Mouse (Mus musculus) cerebellum, postnatal 25 days (tissue): Measurements from ENCODE around the gene Kcnd3.

Experiments
- DNase-seq, 2 experiments: peaks; one replicate each; pipeline ENCODE4 v3.0.0; 2021; ENCODE audit warnings: mixed read lengths in 2 of 2

Kcnd3 gene

GRCm38 (mm10) chr3:105529700-105530099 lies 77.6 kb downstream of the Kcnd3 start:
- DNase-seq = no peak

- peak; percentile 61 to 70 for DNase-seq
Observed at GRCm38 (mm10) chr3:105530363-105531130, 78.4 kb downstream of the Kcnd3 start.

DNA sequence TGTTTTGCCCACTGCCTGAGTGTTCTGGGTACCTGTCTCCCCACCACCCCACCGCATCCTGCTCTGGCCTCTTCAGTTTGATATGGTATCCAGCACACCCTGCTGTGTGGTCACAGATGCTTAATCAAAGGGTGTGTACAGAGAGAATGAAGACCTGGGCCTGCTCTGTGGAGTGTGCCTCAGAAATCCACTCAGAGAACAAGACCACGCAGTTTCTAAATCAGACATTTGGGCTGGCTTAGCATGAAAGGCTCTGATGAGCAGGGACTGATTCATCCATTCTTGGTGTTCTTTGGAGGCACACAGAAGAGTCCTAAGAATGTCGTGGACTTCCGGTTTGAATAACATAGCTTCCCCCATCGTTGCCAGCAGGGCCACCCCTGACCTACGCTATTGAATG lies 86.3 kb downstream of the Kcnd3 start:
- no peak for DNase-seq

DNA sequence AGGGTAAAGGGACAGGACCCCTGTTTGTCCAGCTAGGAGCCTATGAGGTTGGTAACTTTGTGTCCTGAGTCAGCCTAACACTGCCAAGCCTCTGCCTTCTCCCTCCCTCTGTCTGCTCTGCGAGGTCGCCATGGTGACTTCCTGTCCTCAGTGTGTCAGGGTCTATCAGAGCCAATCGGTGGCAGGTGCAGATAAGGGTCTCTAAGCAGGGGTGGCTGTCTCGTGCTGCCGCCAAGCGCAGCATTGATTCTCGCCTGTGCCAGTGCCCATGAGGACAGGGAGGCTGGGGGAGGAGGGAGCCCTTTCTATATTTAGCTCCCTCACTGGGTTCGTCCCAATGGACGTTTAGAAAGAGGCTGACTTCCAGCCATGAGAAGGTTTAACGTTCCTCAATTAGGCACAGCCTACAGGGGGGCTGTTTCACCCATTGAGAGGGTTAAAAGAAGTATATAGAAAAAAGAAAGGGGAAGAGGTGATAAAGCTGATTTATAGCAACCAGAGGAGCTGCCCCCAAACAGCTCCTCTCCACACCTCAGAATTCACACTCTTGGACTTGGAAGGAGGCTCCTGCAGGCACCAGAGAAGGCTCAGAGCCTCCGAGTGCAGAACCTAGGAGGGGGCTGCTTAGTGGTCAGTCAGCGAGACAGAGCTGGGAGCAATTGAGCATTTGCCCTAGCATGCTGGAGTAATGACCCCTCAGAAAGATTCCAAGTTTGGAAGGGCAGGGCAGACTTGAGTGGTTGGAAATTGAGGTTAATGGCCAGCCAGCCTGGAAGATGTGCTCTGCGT lies 86.9 kb downstream of the Kcnd3 start:
- peak; percentile 61 to 63 for DNase-seq

DNA sequence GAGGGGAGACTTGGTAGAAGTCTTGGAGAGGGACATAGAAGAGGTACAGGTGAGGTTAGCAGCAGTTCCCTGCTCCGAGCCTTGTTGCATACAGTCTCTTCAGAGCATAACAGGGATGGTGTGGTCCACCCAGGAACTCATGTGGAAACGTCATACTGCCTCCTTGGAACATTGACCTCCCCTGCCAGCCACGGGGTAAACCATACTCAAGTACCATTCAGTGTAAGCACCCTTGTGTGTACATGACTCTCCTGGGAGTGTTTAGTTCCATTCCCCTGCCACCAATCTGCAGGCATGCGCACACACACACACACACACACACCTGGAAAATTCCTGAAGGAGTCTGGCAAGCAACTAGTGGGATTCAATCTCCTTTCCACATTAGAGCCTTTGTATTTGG lies 90.6 kb downstream of the Kcnd3 start:
- DNase-seq = no peak

GRCm38 (mm10) chr3:105544106-105544505 lies 92.0 kb downstream of the Kcnd3 start:
- DNase-seq = no peak

DNA sequence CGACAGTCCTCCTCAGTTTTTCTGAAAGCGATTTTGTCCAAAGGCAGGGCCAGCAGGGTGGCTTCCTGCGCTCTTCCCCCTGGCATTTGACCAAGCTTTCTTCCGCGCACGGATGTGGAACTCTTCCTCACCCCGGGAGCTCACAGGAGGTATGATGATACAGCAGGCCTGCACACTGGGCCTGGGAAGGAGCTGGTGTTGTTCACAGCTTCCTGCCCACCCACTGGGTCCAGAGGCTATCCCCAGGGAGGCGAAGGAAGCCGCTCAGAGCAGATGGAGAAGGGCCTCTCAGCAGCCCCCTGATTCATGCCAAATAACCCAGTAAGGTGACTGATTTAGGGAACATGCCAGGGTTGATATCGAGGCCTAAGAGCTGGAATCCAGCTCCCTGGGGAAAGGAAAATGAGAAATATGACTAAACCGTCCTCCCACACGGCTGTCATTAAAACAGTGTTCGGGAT lies 94.5 kb downstream of the Kcnd3 start:
- peak; percentile 38 to 39 for DNase-seq

DNA sequence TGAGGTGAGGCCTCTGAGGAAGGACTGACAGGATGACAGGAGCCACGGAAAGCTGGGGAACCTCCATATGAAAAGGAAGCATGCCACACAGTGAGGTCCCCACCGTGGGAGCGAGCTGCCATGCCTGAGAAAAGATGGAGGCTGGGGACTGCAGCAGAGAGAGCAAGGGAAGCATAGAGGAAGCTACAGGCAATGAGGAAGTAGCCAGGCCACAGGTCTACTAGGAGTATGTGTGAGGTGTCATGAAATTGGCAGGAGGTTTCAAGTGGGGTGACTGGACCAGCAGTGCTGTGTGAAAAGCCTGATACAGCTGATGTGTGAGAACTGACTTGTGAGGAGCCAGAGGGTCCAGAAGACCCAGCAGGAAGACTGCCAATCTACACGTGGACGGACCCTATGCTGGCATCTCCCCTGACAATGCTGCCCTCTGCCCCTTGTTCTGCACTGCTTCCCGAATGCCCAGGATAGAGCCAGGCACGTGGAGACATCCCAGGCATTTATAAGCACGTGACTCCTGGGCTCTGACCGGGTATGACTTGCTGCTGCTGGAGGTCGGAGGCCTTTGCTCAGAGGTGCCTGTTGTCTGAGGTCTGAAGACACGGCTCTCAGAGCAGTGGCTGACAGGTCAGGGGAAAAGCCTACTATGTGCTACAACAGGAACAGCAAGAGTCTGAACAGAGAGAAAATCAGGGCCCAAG lies 96.1 kb downstream of the Kcnd3 start:
- no peak for DNase-seq

GRCm38 (mm10) chr3:105559456-105559855 lies 107.3 kb downstream of the Kcnd3 start:
- no peak for DNase-seq

- no peak for DNase-seq
Observed at GRCm38 (mm10) chr3:105566973-105567372, 114.8 kb downstream of the Kcnd3 start.

DNA sequence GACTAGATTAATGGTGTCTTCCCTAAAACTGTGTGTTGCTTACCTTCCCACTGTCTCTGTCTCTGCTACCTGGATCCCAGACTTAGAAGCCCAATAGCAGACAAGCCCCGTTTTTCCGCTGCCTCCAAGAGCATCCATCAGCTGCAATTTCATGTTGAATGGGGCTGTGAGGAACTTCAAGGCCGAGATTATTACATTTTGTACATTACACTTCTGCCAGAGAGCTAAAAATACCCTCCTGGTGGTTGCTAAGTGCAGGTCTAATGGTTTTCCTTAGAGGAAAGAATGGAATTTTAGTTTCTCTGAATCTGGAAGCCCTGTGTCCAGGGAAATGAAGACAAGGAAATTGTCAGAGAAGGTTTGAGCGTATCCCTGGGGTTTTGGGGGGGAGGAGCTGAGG lies 115.3 kb downstream of the Kcnd3 start:
- DNase-seq = no peak

DNA sequence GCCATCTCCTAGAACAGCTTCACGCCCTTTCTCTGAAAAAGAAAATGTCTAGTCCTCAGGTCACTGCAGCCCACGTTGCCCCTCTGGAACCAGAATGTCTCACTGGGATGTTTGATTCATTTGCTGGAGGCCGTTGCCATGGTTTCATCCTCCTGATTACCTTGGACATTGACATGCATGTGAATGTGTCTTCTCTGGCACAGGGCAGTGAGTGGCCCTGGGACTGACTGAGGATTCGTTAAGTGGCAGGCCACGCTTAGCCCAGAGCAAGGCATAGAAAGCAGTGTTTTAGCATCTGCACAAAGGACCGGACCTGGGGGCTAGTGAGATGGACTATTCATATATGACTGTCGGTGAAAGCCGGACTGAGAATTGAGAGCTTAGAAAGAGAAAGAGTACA lies 116.3 kb downstream of the Kcnd3 start:
- no peak for DNase-seq

DNA sequence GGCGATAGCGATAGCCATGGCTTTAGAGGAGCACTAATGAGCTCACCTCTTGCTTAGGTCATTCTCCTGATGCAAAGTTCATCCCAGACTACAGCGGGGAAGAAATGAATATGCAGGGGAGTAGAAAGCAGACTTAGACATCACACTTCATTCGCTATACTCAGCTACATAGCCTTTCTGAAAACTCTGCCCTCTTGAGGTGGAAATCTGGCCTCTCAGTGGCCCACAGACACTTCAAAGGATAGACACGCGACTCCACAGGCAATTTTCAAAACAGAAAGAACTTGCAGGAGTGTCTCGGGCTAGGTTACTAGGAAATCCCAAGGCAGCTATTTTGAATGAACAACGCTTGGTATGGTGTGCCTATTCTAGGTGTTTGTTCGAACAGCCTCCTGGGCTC lies 116.7 kb downstream of the Kcnd3 start:
- DNase-seq = no peak

DNA sequence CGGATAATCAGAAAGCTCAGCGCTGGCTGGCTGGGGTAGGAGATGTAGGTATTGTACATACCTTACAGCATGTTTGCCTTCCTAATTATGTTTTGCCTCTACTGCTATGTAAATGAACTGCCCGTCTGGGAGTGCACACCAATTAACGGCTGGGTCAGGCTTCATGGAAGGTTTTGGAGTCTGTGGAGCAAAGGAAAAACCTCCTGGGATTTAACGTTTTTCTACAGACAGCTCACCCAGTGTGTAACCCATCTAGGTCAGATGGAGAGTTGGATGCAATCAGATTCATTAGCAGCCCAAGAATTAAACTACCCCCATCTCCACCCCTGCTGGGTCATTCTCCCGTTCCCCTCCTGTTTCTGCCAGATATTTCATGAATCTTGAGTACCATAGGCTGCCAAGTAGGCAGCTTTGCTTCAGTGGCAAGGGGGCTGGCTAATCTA lies 117.2 kb downstream of the Kcnd3 start:
- no peak for DNase-seq

DNA sequence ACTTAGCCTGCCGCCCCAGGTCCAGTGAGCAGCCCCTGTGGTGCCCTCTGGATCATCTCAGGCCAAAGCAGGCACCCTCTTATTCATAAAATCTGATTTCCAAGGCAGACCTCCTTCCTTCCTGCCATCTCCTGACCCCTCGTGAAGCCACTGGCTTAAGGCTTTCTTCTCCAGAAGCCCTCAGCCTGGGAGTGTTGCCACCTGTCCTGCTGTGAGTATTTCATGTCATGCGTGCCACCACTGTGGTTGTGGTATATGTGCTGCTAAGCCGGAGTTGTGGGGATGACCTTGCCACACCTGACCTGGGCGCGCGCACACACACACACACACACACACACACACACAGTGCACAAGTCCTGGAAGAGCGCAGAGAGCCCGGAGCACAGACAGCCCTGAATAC lies 117.8 kb downstream of the Kcnd3 start:
- DNase-seq = peak in 1 of 2 experiments; percentile 54

DNA sequence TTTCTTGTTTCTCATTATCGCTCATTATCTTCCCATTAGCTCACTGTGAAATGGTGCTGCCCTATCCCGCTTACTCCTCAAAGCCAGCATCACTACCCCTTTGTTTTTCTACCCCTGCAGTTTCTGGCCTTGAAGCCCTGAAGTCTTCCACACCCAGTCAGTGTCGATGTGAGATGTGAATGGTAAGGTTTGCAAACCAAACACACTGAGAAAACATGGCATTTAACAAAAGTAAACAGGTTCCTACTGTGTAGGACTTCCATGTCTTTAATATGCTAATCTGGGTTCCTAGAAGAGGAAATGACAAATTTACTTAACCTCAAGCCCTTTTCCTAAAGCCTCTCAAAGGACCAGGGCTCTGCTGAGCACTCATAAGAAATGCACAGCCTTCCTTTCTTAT lies 118.7 kb downstream of the Kcnd3 start:
- DNase-seq = no peak

- DNase-seq = no peak
Observed at GRCm38 (mm10) chr3:105571944-105572343, 119.8 kb downstream of the Kcnd3 start.

- DNase-seq = no peak
Observed at GRCm38 (mm10) chr3:105573156-105573555, 121.0 kb downstream of the Kcnd3 start.

DNA sequence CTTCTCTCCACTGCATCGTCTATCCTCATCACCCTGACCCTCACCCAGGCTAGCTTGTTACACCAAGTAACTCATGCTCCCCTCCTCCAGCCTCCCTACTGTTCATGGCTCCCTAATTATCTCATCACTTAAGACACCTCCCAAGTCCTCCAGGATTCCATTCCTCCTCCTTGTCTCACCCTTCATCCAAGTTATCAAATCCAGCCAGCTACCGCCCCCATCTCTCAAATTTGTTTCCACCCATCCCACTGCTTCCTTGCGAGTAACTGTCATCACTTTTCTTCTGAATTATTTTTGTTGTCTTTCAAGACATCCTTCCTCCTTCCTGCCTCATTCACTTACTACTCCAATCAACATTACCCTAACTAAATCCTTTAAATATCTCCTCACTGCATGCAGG lies 126.2 kb downstream of the Kcnd3 start:
- no peak for DNase-seq

DNA sequence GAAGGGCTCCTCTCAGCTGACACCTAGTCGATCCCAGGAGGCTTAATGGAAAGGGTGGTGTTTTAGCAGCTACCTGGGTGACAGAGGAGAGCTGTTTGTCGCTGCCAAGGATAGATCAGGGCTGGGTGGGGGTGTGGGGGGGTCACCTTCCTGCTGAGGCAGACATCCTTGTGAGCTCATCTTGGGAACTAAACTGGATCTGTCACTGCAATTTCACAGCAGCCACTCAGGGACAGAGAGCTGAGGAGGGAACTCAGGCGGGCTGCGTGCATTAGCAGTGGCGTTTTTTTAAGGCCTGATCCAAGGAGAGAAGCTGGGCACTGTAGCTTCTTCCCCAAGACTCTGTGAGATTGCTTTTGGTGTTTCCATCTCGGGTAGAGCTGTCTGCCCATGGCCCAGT lies 129.0 kb downstream of the Kcnd3 start:
- DNase-seq = no peak

GRCm38 (mm10) chr3:105585734-105586159 lies 133.6 kb downstream of the Kcnd3 start:
- DNase-seq = peak; percentile 32 to 39

DNA sequence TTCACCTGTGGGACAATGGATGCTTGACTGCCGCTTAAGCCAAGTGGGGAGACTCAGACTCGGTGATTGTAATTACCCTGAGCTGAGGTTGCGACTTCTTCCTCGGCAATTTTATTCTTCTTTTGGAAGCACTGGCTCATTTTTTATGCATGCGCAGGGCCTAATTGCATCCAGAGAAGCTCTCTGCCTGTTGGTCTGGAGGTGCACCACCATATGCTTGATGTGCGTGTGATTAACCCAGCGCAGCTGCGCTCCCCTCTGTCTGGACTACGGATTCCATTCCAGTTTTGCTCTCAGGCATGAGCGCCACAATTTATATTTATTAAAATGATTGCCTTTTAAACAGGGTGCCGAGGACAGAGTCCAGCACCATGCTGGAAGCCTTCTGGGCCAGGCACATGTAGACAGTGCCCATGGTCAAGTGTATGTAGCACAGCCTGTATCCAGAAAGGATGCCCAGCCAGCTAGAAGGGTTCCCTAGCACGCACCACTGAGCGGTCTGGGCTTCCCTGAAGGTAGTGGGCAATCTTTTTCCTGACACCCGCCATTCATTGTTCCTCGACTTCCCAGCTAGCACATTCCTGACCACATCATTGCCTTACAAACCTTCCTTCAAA lies 138.0 kb downstream of the Kcnd3 start:
- DNase-seq = no peak

- DNase-seq = no peak
Observed at GRCm38 (mm10) chr3:105591766-105592165, 139.6 kb downstream of the Kcnd3 start.
